Mouse (Mus musculus) layer of hippocampus, adult 8-10 months (tissue): ENCODE results near the gene Srgap2. TPM values are rescaled to one million over a fixed set of nuclear protein-coding genes. Genes with fewer than 3 reads are reported as not detected.

Experiments
- DNase-seq, 2 experiments: peaks; one replicate each; pipeline ENCODE4 v3.0.0; 2022; ENCODE audit warnings: low spot score in 2 of 2
- total RNA-seq, 4 experiments: library from RNA; stranded (reverse); gene quantifications; 2 replicates each; pipeline ENCODE4 v1.2.4; 2022

The Srgap2 gene
- total RNA-seq, 4 experiments from 2014 or later: 79.8 to 92.2 (median 84.9) TPM

- DNase-seq: no peak
Measured at GRCm38 (mm10) chr1:131419307-131419706, 107.8 kb downstream of the Srgap2 start.

GRCm38 (mm10) chr1:131417821-131418660 is 109.1 kb downstream of the Srgap2 start:
- no peak for DNase-seq

- DNase-seq: no peak
Measured at GRCm38 (mm10) chr1:131417059-131417750, 109.9 kb downstream of the Srgap2 start.

- DNase-seq: no peak
Measured at GRCm38 (mm10) chr1:131403567-131403966, 123.6 kb downstream of the Srgap2 start.

GRCm38 (mm10) chr1:131400844-131401243 is 126.3 kb downstream of the Srgap2 start:
- DNase-seq: no peak

- DNase-seq: no peak
Measured at GRCm38 (mm10) chr1:131398181-131398580, 129.0 kb downstream of the Srgap2 start.

- no peak for DNase-seq
Measured at GRCm38 (mm10) chr1:131384406-131384805, 142.7 kb downstream of the Srgap2 start.

- DNase-seq: no peak
Measured at GRCm38 (mm10) chr1:131382184-131382583, 145.0 kb downstream of the Srgap2 start.

GRCm38 (mm10) chr1:131380254-131380653 is 146.9 kb downstream of the Srgap2 start:
- DNase-seq: no peak

- DNase-seq: no peak
Measured at GRCm38 (mm10) chr1:131378914-131379474, 148.2 kb downstream of the Srgap2 start.

GRCm38 (mm10) chr1:131378081-131378913 is 148.9 kb downstream of the Srgap2 start:
- no peak for DNase-seq

GRCm38 (mm10) chr1:131365832-131366231 is 161.3 kb downstream of the Srgap2 start:
- no peak for DNase-seq

- DNase-seq: no peak
Measured at GRCm38 (mm10) chr1:131364432-131364831, 162.7 kb downstream of the Srgap2 start.

GRCm38 (mm10) chr1:131363887-131364286 is 163.3 kb downstream of the Srgap2 start:
- no peak for DNase-seq

- DNase-seq: no peak
Measured at GRCm38 (mm10) chr1:131362089-131362488, 165.1 kb downstream of the Srgap2 start.

GRCm38 (mm10) chr1:131360800-131361199 is 166.4 kb downstream of the Srgap2 start:
- DNase-seq: no peak

- no peak for DNase-seq
Measured at GRCm38 (mm10) chr1:131359609-131360008, 167.5 kb downstream of the Srgap2 start.

- no peak for DNase-seq
Measured at GRCm38 (mm10) chr1:131357213-131357612, 169.9 kb downstream of the Srgap2 start.

- DNase-seq: peak; percentile 63 to 65
Measured at GRCm38 (mm10) chr1:131351436-131351835, 175.7 kb downstream of the Srgap2 start.

- DNase-seq: no peak
Measured at GRCm38 (mm10) chr1:131349993-131350510, 177.1 kb downstream of the Srgap2 start.

GRCm38 (mm10) chr1:131347708-131348107 is 179.4 kb downstream of the Srgap2 start:
- no peak for DNase-seq
